Mouse (Mus musculus) kidney, embryonic 14.5 days (tissue): ENCODE data around the gene Zfp574. TPM values are rescaled to one million over a fixed set of nuclear protein-coding genes. Genes with fewer than 3 reads are reported as not detected.

ENCODE experiments used
- ATAC-seq: fragments of 200-750 bp; cut with Nextera tagmentation; 2 replicates; pipeline ENCODE4 v1.8.0; 2017; ENCODE audit warnings: moderate number of reproducible peaks, mild to moderate bottlenecking, moderate TSS enrichment, moderate library complexity; ENCODE audit not compliant: low FRiP score, low TSS enrichment
- H3K27ac ChIP-seq: fragments of 300-500 bp; sonication (generic); 2 replicates; pipeline ENCODE4 v1.5.1; 2014; ENCODE audit warnings: low read depth, mild to moderate bottlenecking, low read length, moderate library complexity, mixed read lengths
- H3K27me3 ChIP-seq: fragments of 300-500 bp; sonication (generic); 2 replicates; pipeline ENCODE4 v1.6.1; 2014; ENCODE audit warnings: mild to moderate bottlenecking, low read length; ENCODE audit not compliant: control insufficient read depth, insufficient read depth
- H3K36me3 ChIP-seq: fragments of 300-500 bp; sonication (generic); 2 replicates; pipeline ENCODE4 v1.6.1; 2014; ENCODE audit warnings: low read length, mixed read lengths; ENCODE audit not compliant: control insufficient read depth, insufficient read depth
- H3K4me1 ChIP-seq: fragments of 300-500 bp; sonication (generic); 2 replicates; pipeline ENCODE4 v1.6.1; 2014; ENCODE audit warnings: low read length, mixed read lengths; ENCODE audit not compliant: control insufficient read depth, insufficient read depth
- H3K4me2 ChIP-seq: fragments of 300-500 bp; sonication (generic); replicated peaks from 2 replicates; pipeline ENCODE4 v1.6.1; 2014; ENCODE audit warnings: low read depth, mild to moderate bottlenecking, low read length
- H3K4me3 ChIP-seq: fragments of 300-500 bp; sonication (generic); 2 replicates; pipeline ENCODE4 v1.5.1; 2014; ENCODE audit warnings: mild to moderate bottlenecking, low read length
- H3K9ac ChIP-seq: fragments of 300-500 bp; sonication (generic); 2 replicates; pipeline ENCODE4 v1.6.1; 2014; ENCODE audit warnings: low read depth, mild to moderate bottlenecking, low read length, moderate library complexity
- H3K9me3 ChIP-seq: fragments of 300-500 bp; sonication (generic); 2 replicates; pipeline ENCODE4 v1.6.1; 2016; ENCODE audit warnings: low read length; ENCODE audit not compliant: control insufficient read depth
- WGBS: fragments of 180-500 bp; shearing (Covaris S2); extraction: QIAGEN DNeasy Blood & Tissue Kit; methylation state at CpG from one replicate; pipeline ENCODE4 v1.1.7; 2014; 5-methylcytosine and 5-hydroxymethylcytosine counted together
- microRNA-seq: library from miRNA; unstranded; fragments of <30 nt; microRNA quantifications from one replicate; pipeline ENCODE4, GENCODE M21; 2016
- polyA plus RNA-seq: library from polyadenylated mRNA; unstranded; fragments of >200 nt; fragmentation: Nextera tagmentation; extraction: Ambion mirVana; gene quantifications from 2 replicates; pipeline ENCODE4 v1.2.1, GENCODE M21; 2014

Zfp574 gene
- polyA plus RNA-seq, 1 experiment from 2014 or later = 33.4 TPM

DNA sequence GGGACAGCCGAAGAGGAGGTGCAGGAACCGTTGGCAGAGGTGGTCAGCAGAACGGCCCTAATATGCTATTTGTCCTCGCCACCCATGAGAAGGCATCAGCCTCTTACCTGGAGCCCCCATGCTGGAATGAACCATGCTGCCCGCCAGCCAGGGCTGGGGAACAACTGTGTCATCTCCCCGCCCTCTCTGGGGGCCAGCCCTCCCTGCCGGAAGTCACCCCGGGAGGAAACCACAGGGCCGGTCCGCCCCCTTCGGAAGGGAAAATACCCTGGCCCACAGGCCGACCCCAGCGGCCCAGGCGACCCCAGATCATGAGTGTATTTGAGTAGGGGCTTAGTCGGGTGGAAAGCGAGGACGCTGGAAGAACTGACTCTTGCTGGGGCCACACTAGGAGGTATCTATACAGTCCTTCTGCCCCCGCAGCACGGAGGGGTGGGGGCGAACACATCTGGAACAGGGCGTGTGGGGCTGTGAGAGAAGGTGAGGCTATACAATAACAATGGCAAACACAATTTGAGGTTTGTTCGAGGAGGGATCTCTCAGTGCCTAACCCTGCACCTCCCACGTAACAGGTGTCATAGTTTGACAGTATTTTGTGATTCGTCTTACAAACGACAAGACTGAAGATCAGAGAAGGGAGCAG lies 60.1 kb downstream of the Zfp574 start:
- no peak for ATAC-seq
- peaks cover 30% of the 10 kb centered on the region for H3K27me3 ChIP-seq
- H3K4me1 ChIP-seq = 0 out of 2 replicates have a peak, but pooled peaks cover 3% of the 10 kb centered on the region
- no peak overlapping the region; the same call in 1 of the 2 replicates for H3K4me3 ChIP-seq
- no peaks in the 10 kb centered on the region for H3K36me3 ChIP-seq
- H3K9ac ChIP-seq = no peak overlapping the region
- no peak overlapping the region for H3K27ac ChIP-seq
- WGBS = 7% methylated on average over 25 of the region's 25 CpGs
- H3K4me2 ChIP-seq = no peak overlapping the region; the same call in 1 of the 2 replicates
- no peaks in the 10 kb centered on the region for H3K9me3 ChIP-seq

Small RNA genes within 50 kb of the gene (microRNA-seq; reads per million reads assigned to microRNA genes)
- gene Mir6537 = not detected

Other genes with a start within 250 kb of the Zfp574 start
- gene Gm9844, start 210.4 kb upstream of the Zfp574 start, polyA plus RNA-seq = 18.8 and 22.4 TPM in 2 replicates
- not detected in 2 replicates for gene Lypd4, start 202.6 kb upstream of the Zfp574 start, polyA plus RNA-seq
- not detected in 2 replicates for gene Dmrtc2, start 202.5 kb upstream of the Zfp574 start, polyA plus RNA-seq
- 2,731 and 3,572 TPM in 2 replicates for gene Rps19, start 188.2 kb upstream of the Zfp574 start, polyA plus RNA-seq
- 1.5 and 1.6 TPM in 2 replicates for gene Cd79a, start 175.2 kb upstream of the Zfp574 start, polyA plus RNA-seq
- 67.5 and 91.2 TPM in 2 replicates for gene Arhgef1, start 169.7 kb upstream of the Zfp574 start, polyA plus RNA-seq
- gene Gm4881, start 128.1 kb upstream of the Zfp574 start, polyA plus RNA-seq = not detected in 2 replicates
- gene Rabac1, start 99.8 kb upstream of the Zfp574 start, polyA plus RNA-seq = 129 and 144 TPM in 2 replicates
- gene Atp1a3, start 66.6 kb upstream of the Zfp574 start, polyA plus RNA-seq = 0.27 and 0.68 TPM in 2 replicates
- 13.2 and 14.2 TPM in 2 replicates for gene Grik5, start 221 bp upstream of the Zfp574 start, polyA plus RNA-seq
- gene Pou2f2, start 107.2 kb downstream of the Zfp574 start, polyA plus RNA-seq = 0.39 and 0.90 TPM in 2 replicates
- 8.7 and 10.8 TPM in 2 replicates for gene Dedd2, start 148.0 kb downstream of the Zfp574 start, polyA plus RNA-seq
- gene Zfp526, start 148.9 kb downstream of the Zfp574 start, polyA plus RNA-seq = 2.2 and 4.2 TPM in 2 replicates
- 15.7 and 18.5 TPM in 2 replicates for gene Gsk3a, start 165.3 kb downstream of the Zfp574 start, polyA plus RNA-seq
- gene Erf, start 178.2 kb downstream of the Zfp574 start, polyA plus RNA-seq = 22.4 and 28.8 TPM in 2 replicates
- gene Cic, start 195.1 kb downstream of the Zfp574 start, polyA plus RNA-seq = 36.0 and 47.2 TPM in 2 replicates
- gene Pafah1b3, start 225.4 kb downstream of the Zfp574 start, polyA plus RNA-seq = 199 and 245 TPM in 2 replicates
- 0.67 and 0.69 TPM in 2 replicates for gene Prr19, start 228.8 kb downstream of the Zfp574 start, polyA plus RNA-seq
- gene Tmem145, start 233.5 kb downstream of the Zfp574 start, polyA plus RNA-seq = 0.49 and 0.62 TPM in 2 replicates
- gene Megf8, start 244.6 kb downstream of the Zfp574 start, polyA plus RNA-seq = 14.0 and 16.2 TPM in 2 replicates